Mouse (Mus musculus) adrenal gland (tissue): ENCODE data around the gene Atp6v0c.

ENCODE experiments used
- intact Hi-C: fragments of 180-260 bp; cut with DNase I; formaldehyde crosslinking; loops from one replicate; pipeline ENCODE4 v1.15.1; 2025

Gene Atp6v0c

DNA sequence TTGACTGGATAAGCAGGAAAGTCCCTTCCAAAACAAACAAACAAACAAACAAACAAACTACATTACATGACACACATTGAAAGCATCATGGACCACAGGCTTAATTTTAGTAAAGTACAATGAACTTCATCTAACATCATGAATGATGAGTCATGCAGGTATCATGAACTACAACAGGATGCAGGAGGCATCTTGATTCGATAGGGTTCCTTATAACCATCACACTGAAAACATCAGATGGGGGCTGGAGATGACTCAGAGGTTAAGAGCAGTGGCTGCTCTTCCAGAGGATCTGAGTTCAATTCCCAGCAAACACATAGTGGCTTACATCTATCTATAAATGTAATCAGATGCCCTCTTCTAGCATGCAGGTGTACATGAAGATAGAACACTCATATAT, 41.9 kb downstream of the Atp6v0c start:
- intact Hi-C loops: no loop called here

- intact Hi-C loops: no loop called here
Measured at GRCm38 (mm10) chr17:24126801-24127200, 42.7 kb downstream of the Atp6v0c start.

GRCm38 (mm10) chr17:24119446-24119845, 50.1 kb downstream of the Atp6v0c start:
- intact Hi-C loops: no loop called here
